Mouse (Mus musculus): ENCODE measurements around the gene Kdm4a.

The Kdm4a gene

GRCm38 (mm10) chr4:118154889-118155288 lies 25.0 kb downstream of the Kdm4a start:
- DNase-seq (ENCODE audit: low spot score in 2 of 2) = no peak

GRCm38 (mm10) chr4:118152020-118152785 lies 27.6 kb downstream of the Kdm4a start:
- DNase-seq (ENCODE audit: low spot score in 2 of 2) = peak in 1 of 2 experiments; percentile 43

GRCm38 (mm10) chr4:118150804-118151203 lies 29.0 kb downstream of the Kdm4a start:
- no peak for DNase-seq (ENCODE audit: low spot score in 2 of 2)

GRCm38 (mm10) chr4:118149956-118150680 lies 29.7 kb downstream of the Kdm4a start:
- no peak for DNase-seq (ENCODE audit: low spot score in 2 of 2)

- no peak for DNase-seq (ENCODE audit: low spot score in 2 of 2)
Observed at GRCm38 (mm10) chr4:118149055-118149576, 30.7 kb downstream of the Kdm4a start.

- DNase-seq (ENCODE audit: low spot score in 2 of 2) = no peak
Observed at GRCm38 (mm10) chr4:118148317-118148687, 31.5 kb downstream of the Kdm4a start.

- DNase-seq (ENCODE audit: low spot score in 2 of 2) = no peak
Observed at GRCm38 (mm10) chr4:118147547-118148316, 32.1 kb downstream of the Kdm4a start.

- DNase-seq (ENCODE audit: low spot score in 2 of 2) = no peak
Observed at GRCm38 (mm10) chr4:118147090-118147489, 32.8 kb downstream of the Kdm4a start.

GRCm38 (mm10) chr4:118144324-118144723 lies 35.5 kb downstream of the Kdm4a start:
- peak in 1 of 2 experiments; percentile 44 for DNase-seq (ENCODE audit: low spot score in 2 of 2)

- no peak for DNase-seq (ENCODE audit: low spot score in 2 of 2)
Observed at GRCm38 (mm10) chr4:118143679-118144078, 36.2 kb downstream of the Kdm4a start.

GRCm38 (mm10) chr4:118141511-118141910 lies 38.3 kb downstream of the Kdm4a start:
- DNase-seq (ENCODE audit: low spot score in 2 of 2) = no peak

- DNase-seq (ENCODE audit: low spot score in 2 of 2) = no peak
Observed at GRCm38 (mm10) chr4:118138891-118139290, 41.0 kb downstream of the Kdm4a start.

- DNase-seq (ENCODE audit: low spot score in 2 of 2) = no peak
Observed at GRCm38 (mm10) chr4:118137857-118138256, 42.0 kb downstream of the Kdm4a start.

- DNase-seq (ENCODE audit: low spot score in 2 of 2) = no peak
Observed at GRCm38 (mm10) chr4:118137311-118137710, 42.5 kb downstream of the Kdm4a start.

- no peak for DNase-seq (ENCODE audit: low spot score in 2 of 2)
Observed at GRCm38 (mm10) chr4:118135414-118135813, 44.4 kb downstream of the Kdm4a start.

GRCm38 (mm10) chr4:118134485-118135365 lies 45.1 kb downstream of the Kdm4a start, which contains the start of gene St3gal3:
St3gal3 (minus strand) TSS chr4:118134914.
- DNase-seq (ENCODE audit: low spot score in 2 of 2) = peak; percentile 89 to 93

GRCm38 (mm10) chr4:118131329-118131728 lies 48.5 kb downstream of the Kdm4a start:
- no peak for DNase-seq (ENCODE audit: low spot score in 2 of 2)

GRCm38 (mm10) chr4:118123030-118123704 lies 56.7 kb downstream of the Kdm4a start:
- no peak for DNase-seq (ENCODE audit: low spot score in 2 of 2)

GRCm38 (mm10) chr4:118122078-118122477 lies 57.8 kb downstream of the Kdm4a start:
- no peak for DNase-seq (ENCODE audit: low spot score in 2 of 2)

GRCm38 (mm10) chr4:118117565-118117964 lies 62.3 kb downstream of the Kdm4a start:
- DNase-seq (ENCODE audit: low spot score in 2 of 2) = no peak
